Mouse (Mus musculus) embryonic fibroblast, embryonic 13.5 days (primary cell): ENCODE results near the gene Stk24.

Source experiments
- CTCF ChIP-seq: IDR thresholded peaks from 2 replicates; pipeline ENCODE4 v1.5.1; 2011; ENCODE audit warnings: mild to moderate bottlenecking, control low read depth, low read length, moderate library complexity, borderline replicate concordance; ENCODE audit not compliant: insufficient read depth
- POLR2A ChIP-seq: IDR thresholded peaks from 2 replicates; pipeline ENCODE4 v1.6.1; 2011; ENCODE audit warnings: low read depth, mild to moderate bottlenecking, control low read depth, low read length, moderate library complexity

DNA sequence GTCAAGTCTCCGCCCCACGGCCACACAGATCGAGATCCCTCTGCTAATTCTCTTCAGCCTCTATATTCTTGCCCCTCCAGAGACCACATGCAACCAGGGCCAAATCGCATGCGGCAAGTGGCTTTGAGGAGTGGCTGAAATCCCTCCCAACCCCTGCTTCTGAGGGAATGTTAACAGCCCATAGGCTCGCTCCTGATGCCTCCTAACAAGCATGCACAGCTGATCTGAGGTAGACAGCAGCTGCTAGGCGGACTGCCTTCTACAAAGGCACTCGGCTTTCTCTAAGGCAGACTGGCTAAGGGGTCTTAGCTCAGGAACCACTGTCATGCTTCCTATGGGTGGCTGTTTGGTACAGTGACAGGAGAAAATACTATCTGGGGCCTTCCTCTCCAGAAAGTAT lies 20.0 kb downstream of the Stk24 start:
- TF ChIP-seq CTCF: no peak
- no peak for TF ChIP-seq POLR2A
